Mouse (Mus musculus): ENCODE measurements at regions not wholly inside any gene's neighbourhood (a gene's known extent, or its start where the extent isn't known, plus 50 kb on each side); places are given as distances from the start of the nearest gene placed in this dataset.
A peak's percentile ranks its signal among the peaks of the same experiment; 100 is the strongest.
"Not testable (repeated sequence)": the region's sequence is repeated elsewhere in the genome, so short reads cannot be mapped to it uniquely, and the experiment has no call there.

DNA sequence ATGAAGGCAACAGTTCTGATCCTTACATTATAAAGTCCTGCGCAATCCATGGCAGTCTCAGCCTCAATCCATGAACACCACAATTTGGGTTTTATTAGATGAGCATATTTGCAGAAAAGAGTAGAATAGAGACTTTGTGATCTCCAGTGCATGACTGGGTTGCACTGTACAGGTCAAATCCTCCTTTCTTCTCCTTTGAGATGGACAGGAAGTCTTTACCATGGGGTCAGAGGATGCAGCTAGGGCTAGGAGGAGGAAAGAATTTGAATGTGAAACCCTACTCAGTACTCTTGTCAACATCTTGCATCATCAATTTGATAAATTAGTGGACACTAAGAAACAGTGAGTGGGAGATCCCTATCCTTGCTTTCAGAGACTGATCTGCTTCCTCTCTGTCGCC is 965.3 kb upstream of the Robo1 start:
- no peak for DNase-seq (ENCODE audit: low spot score in 2 of 2)

GRCm38 (mm10) chr16:71344589-71344988 is 963.5 kb upstream of the Robo1 start:
- DNase-seq (ENCODE audit: low spot score in 2 of 2), result no peak

DNA sequence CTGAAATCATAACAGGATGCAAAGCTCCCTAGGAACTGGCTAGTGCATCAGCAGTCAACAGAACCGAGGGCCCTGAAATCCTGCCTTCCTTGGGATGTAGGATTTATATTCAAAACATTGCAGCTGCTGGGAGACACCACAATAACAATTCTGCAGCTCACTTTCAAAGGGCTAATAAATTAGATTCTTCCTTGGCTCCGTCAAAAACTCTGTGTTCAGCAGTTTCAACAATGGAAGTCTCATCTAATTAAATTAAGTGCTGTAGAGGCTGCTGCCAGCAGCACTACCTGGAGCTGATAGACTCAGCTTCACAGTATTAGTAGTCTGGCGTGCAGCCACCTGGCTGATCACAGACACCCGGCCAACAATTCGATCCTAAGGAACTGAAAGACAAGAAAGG is 916.2 kb upstream of the Robo1 start:
- peak; percentile 2 to 3 for DNase-seq (ENCODE audit: low spot score in 2 of 2)

DNA sequence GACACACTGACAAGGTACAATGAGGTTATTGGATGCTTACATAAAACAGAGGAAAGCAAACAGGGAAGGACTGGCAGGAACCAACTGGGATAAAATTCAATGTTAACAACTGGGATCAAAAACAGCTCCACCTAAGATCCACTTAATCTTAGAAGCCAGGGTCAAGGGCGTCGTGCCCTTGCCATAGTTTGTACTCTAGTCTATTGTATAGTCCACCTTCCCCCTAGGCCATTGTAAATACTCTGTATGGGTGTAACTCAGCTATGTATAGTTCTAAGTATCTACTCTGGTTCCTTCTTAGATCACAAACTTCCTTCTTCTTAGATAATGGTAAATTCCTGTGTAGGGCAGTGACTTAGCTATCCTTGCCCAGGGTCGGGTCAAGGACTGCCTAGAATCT is 873.3 kb upstream of the Robo1 start:
- DNase-seq (ENCODE audit: low spot score in 2 of 2), result not testable (repeated sequence)

All from layer of hippocampus, adult 8-10 months (tissue).